Mouse (Mus musculus) fibroblast of lung, adult 2 months (primary cell): ENCODE results near the gene Ezh1.

Experiments
- DNase-seq: peaks from one replicate; pipeline ENCODE4 v3.0.0-alpha.2; 2011; ENCODE audit warnings: low read depth

The Ezh1 gene

DNA sequence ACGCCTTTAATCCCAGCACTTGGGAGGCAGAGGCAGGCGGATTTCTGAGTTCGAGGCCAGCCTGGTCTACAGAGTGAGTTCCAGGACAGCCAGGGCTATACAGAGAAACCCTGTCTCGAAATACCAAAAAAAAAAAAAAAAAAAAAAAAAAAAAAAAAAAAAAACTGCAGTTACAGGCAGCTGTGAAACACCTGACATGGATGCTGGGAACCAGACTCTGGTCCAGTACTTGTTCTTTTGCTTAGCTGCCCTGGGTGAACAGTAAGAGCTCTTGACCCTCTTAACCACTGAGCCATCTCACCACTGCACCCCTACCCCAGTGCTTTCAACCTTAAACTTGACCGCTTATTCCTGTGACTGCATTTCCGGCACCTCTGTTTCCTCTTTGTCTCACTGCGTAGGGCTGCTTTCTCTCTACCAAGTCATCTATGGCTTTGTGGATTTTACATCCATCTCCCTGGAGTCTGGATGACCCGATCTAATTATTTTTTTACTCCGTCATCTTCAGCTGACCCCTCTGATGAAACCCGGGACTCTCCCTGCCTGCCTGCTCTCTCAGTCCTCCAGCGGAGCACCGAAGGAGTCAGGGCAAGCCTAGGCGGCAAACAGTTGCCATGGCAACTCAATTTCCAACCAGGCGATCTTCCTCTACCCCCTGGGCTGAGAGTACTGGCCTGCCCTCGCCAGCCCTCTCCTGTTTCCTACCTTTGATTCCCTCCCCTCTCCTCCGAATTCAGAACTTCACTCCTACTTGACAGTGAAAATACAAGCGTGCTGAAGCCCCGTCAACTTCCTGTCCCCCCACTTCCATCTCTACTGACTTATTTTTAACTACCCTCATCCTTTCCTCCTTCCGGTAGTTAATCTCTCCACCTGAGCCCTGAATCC, 82.7 kb downstream of the Ezh1 start:
- DNase-seq = no peak

DNA sequence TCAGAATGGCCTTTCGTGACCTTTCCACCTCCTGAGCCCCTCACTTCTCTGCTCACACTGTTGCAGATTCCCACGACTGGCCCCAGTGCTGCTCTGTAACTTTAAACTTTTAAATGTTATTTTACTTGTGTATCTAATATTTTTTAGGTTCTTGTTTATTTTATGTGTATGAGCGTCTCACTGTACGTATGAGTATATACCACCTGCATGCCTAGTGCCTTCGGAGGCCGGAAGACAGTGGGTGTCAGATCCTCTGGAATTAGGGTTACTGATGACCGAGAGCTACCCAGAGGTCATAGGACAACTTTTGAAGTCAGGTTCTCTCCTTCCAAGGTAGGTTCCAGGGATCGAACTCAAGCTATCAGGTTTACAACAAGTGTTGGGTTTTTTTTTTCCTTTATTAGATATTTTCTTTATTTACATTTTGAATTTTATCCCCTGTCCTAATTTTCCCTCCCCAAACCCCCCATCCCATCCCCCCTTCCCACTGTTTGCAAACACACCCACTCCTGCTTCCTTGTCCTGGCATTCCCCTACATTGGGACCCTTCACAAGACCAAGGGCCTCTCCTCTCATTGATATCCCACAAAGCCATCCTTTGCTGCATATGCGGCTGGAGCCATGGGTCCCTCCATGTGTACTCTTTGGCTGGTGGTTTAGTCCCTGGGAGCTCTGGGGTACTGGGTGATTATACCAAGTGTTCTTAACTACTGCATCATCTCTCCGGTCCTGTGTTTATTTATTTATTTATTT, 83.9 kb downstream of the Ezh1 start:
- no peak for DNase-seq
